Mouse (Mus musculus) small intestine, adult 2 months (tissue): ENCODE measurements around the gene Pus10. TPM values are rescaled to one million over a fixed set of nuclear protein-coding genes. Genes with fewer than 3 reads are reported as not detected.

Source experiments
- H3K27ac ChIP-seq: fragments of 200-500 bp; 2 replicates; pipeline ENCODE4 v1.5.1; 2012; ENCODE audit warnings: low read depth, low read length, control low read depth, inconsistent platforms; ENCODE audit not compliant: insufficient read depth
- H3K27me3 ChIP-seq: fragments of 200-500 bp; 2 replicates; pipeline ENCODE4 v1.6.1; 2012; ENCODE audit warnings: mild to moderate bottlenecking, moderate library complexity, low read length, inconsistent platforms; ENCODE audit not compliant: control insufficient read depth, insufficient read depth
- H3K36me3 ChIP-seq: fragments of 200-500 bp; 2 replicates; pipeline ENCODE4 v1.6.1; 2012; ENCODE audit warnings: mild to moderate bottlenecking, low read length, control low read depth, inconsistent platforms; ENCODE audit not compliant: control insufficient read depth, insufficient read depth
- H3K4me1 ChIP-seq: fragments of 200-500 bp; 2 replicates; pipeline ENCODE4 v1.6.1; 2012; ENCODE audit warnings: low read length, inconsistent platforms, mixed read lengths; ENCODE audit not compliant: control insufficient read depth, insufficient read depth, insufficient read length
- H3K4me3 ChIP-seq: fragments of 200-500 bp; 2 replicates; pipeline ENCODE4 v1.5.1; 2012; ENCODE audit warnings: low read depth, mild to moderate bottlenecking, control low read depth, inconsistent platforms, low read length, moderate library complexity
- CTCF ChIP-seq: fragments of 200-500 bp; IDR thresholded peaks from 2 replicates; pipeline ENCODE4 v1.5.1; 2012; ENCODE audit warnings: low read depth, mild to moderate bottlenecking, control low read depth, inconsistent platforms, low read length, moderate library complexity, mixed read lengths; ENCODE audit not compliant: insufficient replicate concordance, insufficient read length; ENCODE audit errors: extremely low read depth
- POLR2A ChIP-seq: fragments of 200-500 bp; IDR thresholded peaks from 2 replicates; pipeline ENCODE4 v1.6.1; 2012; ENCODE audit warnings: low read depth, mild to moderate bottlenecking, control low read depth, inconsistent platforms, low read length, moderate library complexity
- WGBS: fragments of 180-500 bp; shearing (Covaris S2); methylation state at CpG from one replicate; pipeline ENCODE4 v1.1.7; 2018; 5-methylcytosine and 5-hydroxymethylcytosine counted together
- polyA plus RNA-seq: library from polyadenylated mRNA; depleted of rRNA; stranded (reverse); fragments of >200 nt; gene quantifications from 2 replicates; pipeline ENCODE4 v1.2.3, GENCODE M21; 2012

The Pus10 gene
- polyA plus RNA-seq, 1 experiment = 0.51 TPM

- 87% methylated on average over 2 of the region's 2 CpGs for WGBS
- no peaks in the 10 kb centered on the region for H3K4me1 ChIP-seq
- no peak overlapping the region for H3K27ac ChIP-seq
- no peak overlapping the region for H3K4me3 ChIP-seq
- H3K27me3 ChIP-seq = no peaks in the 10 kb centered on the region
- TF ChIP-seq POLR2A = no peak
- TF ChIP-seq CTCF = no peak
- peaks cover 51% of the 10 kb centered on the region for H3K36me3 ChIP-seq
These were observed 53.4 kb downstream of the Pus10 start for GRCm38 (mm10) chr11:23718856-23719255.

- Histone ChIP-seq H3K36me3 (peaks cover 44% of the 10 kb centered on the region), H3K4me3 (no peak overlapping the region), H3K27ac (no peak overlapping the region), H3K27me3 (no peaks in the 10 kb centered on the region), H3K4me1 (no peaks in the 10 kb centered on the region)
- WGBS = 59% methylated on average over 3 of the region's 3 CpGs
- no peak for TF ChIP-seq CTCF
- no peak for TF ChIP-seq POLR2A
These were observed 54.4 kb downstream of the Pus10 start for GRCm38 (mm10) chr11:23719825-23720224.

GRCm38 (mm10) chr11:23722326-23722725 is 56.9 kb downstream of the Pus10 start:
- no peak overlapping the region for H3K4me3 ChIP-seq
- no peaks in the 10 kb centered on the region for H3K27me3 ChIP-seq
- TF ChIP-seq POLR2A (no peak), CTCF (no peak)
- peaks cover 45% of the 10 kb centered on the region for H3K36me3 ChIP-seq
- 52% methylated on average over 2 of the region's 2 CpGs for WGBS
- no peak overlapping the region for H3K27ac ChIP-seq
- H3K4me1 ChIP-seq = no peaks in the 10 kb centered on the region

DNA sequence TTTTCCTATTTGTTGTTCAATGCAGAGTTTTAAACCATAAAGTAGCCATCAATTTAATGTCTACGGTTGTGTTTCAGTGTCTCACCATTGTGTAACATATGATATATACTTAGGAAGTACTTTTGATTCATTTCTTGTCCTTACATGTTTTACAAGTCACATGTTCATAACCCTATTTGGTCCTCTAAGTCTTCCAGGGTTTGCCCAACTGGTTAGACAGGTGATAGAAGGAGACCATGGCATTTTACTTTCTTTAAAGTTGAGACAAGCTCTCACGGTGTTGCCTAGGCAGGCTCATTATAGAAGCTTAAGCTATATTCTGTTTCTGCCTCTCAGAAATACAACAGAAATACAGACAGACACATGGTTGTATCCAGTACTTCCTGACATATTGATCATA is 60.4 kb downstream of the Pus10 start:
- no peak overlapping the region for H3K4me3 ChIP-seq
- H3K27ac ChIP-seq = no peak overlapping the region
- WGBS = 89% methylated on average over 2 of the region's 2 CpGs
- H3K27me3 ChIP-seq = no peaks in the 10 kb centered on the region
- H3K4me1 ChIP-seq = no peaks in the 10 kb centered on the region
- TF ChIP-seq POLR2A = no peak
- no peak for TF ChIP-seq CTCF
- H3K36me3 ChIP-seq = peaks cover 32% of the 10 kb centered on the region

GRCm38 (mm10) chr11:23726441-23726840 is 61.0 kb downstream of the Pus10 start:
- 88% methylated on average over 2 of the region's 2 CpGs for WGBS
- no peak overlapping the region for H3K4me3 ChIP-seq
- H3K27me3 ChIP-seq = no peaks in the 10 kb centered on the region
- peaks cover 32% of the 10 kb centered on the region for H3K36me3 ChIP-seq
- no peak overlapping the region for H3K27ac ChIP-seq
- H3K4me1 ChIP-seq = no peaks in the 10 kb centered on the region
- no peak for TF ChIP-seq CTCF
- TF ChIP-seq POLR2A = no peak

DNA sequence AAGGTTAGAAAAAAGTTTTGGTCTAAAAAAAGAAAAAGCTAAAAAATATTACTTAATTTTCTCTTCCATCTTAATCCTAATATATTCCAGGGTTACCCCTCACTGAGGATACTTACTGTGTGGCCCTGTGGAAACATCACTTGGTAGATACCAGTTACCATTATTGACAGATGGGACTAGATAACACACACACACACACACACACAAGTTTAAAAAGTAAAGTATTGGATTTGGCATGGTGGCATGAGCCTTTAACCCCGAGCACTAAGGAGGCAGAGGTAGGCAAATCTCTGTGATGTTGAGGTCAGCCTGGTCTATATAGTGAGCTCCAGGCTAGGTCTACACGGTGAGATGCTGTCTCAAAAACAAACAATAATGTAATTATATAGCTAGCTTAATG is 62.7 kb downstream of the Pus10 start:
- 90% methylated on average over 2 of the region's 2 CpGs for WGBS
- TF ChIP-seq POLR2A (no peak), CTCF (no peak)
- no peak overlapping the region for H3K4me3 ChIP-seq

DNA sequence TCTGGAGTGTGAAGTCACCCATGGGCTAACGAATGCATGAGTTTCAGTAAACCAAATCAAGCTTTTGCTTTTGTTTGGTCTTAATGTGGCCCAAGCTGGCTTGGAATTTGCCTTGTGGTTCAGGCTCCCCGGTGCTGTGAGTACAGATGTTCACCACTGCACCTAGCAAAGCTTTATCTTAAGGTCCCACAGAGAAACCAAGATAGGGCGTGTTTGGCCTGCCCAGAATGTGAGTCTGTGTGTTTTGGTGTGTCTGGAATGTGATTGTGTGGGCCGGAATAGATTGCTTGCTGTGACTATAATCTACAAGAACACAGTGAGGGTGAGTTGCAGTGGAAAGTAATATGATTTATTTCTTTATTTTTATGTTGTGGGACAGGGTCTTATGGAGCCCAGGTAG is 64.6 kb downstream of the Pus10 start:
- H3K4me3 ChIP-seq = no peak overlapping the region
- H3K36me3 ChIP-seq = peaks cover 24% of the 10 kb centered on the region
- H3K27me3 ChIP-seq = no peaks in the 10 kb centered on the region
- no peaks in the 10 kb centered on the region for H3K4me1 ChIP-seq
- 47% methylated on average over 4 of the region's 4 CpGs for WGBS
- no peak overlapping the region for H3K27ac ChIP-seq
- no peak for TF ChIP-seq POLR2A
- no peak for TF ChIP-seq CTCF

More for the DNA sequence above, 62.7 kb downstream of the Pus10 start:
- Histone ChIP-seq H3K27me3 (no peaks in the 10 kb centered on the region), H3K36me3 (peaks cover 27% of the 10 kb centered on the region), H3K4me1 (no peaks in the 10 kb centered on the region), H3K27ac (no peak overlapping the region)

DNA sequence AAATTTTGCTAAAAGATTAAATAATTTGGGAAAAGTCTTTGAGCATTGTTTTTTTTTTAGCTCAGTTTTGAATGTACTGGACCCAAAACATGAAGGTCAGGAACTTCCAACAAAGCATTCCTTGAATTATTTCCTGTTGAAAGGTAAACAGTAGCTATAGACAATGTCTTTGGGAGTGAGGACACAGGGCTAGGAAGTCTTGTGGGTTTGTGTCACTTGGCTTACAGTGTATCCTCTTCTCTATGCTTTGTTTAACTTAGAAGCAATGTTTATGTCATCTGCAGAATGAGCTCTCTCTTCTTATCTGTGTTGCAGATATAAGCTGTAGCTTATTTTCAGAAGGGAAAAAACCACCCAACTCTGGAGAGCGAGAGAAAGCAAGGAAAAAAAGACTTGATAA is 67.4 kb downstream of the Pus10 start:
- Histone ChIP-seq H3K4me3 (no peak overlapping the region), H3K27ac (no peak overlapping the region), H3K4me1 (no peaks in the 10 kb centered on the region), H3K36me3 (peaks cover 13% of the 10 kb centered on the region), H3K27me3 (no peaks in the 10 kb centered on the region)
- WGBS = 75% methylated on average over 1 of the region's 1 CpGs
- TF ChIP-seq POLR2A = no peak
- TF ChIP-seq CTCF = no peak
